Mouse (Mus musculus) CH12.LX (cell line): Measurements from ENCODE around the gene Nob1. TPM values are rescaled to one million over a fixed set of nuclear protein-coding genes. Genes with fewer than 3 reads are reported as not detected.

Experiments used
- DNase-seq: peaks from one replicate; pipeline ENCODE4 v3.0.0-alpha.2; 2013; ENCODE audit errors: extremely low read depth
- H3K27ac ChIP-seq: 2 replicates; pipeline ENCODE4 v1.5.1; 2012; ENCODE audit warnings: low read depth, mild to moderate bottlenecking, control low read depth, moderate library complexity; ENCODE audit not compliant: insufficient read depth
- H3K27me3 ChIP-seq: replicated peaks from 2 replicates; pipeline ENCODE3; 2012; ENCODE audit warnings: inconsistent platforms
- H3K36me3 ChIP-seq, 2 experiments: replicated peaks in 1 of 2; 2 replicates each; pipeline versions ENCODE3 to v1.6.1; 2012; ENCODE audit warnings: inconsistent platforms in 1 of 2, low read length in 1 of 2, mild to moderate bottlenecking in 1 of 2, mixed read lengths in 1 of 2, moderate library complexity in 1 of 2; ENCODE audit not compliant: control insufficient read depth in 1 of 2, insufficient read depth in 1 of 2
- H3K4me1 ChIP-seq, 2 experiments: 2 replicates each; pipeline ENCODE4 v1.6.1; 2012; ENCODE audit warnings: inconsistent platforms in 1 of 2, moderate library complexity in 1 of 2; ENCODE audit not compliant: insufficient read depth in 2 of 2, control insufficient read depth in 1 of 2
- H3K4me2 ChIP-seq: 2 replicates; pipeline ENCODE4 v1.6.1; 2012; ENCODE audit warnings: low read depth, mild to moderate bottlenecking, control low read depth; ENCODE audit not compliant: poor library complexity, insufficient read depth, severe bottlenecking
- H3K4me3 ChIP-seq, 3 experiments: fragments of 150-350 bp in 1 of 3; sonication (generic) in 1 of 3; replicated peaks in 1 of 3; 2 replicates each; pipeline versions ENCODE3 to v1.5.1; 2011 to 2012; ENCODE audit warnings: low read depth in 2 of 3, low read length in 2 of 3, mild to moderate bottlenecking in 2 of 3, moderate library complexity in 2 of 3, control low read depth in 1 of 3, improper control_type of control experiment in 1 of 3, inconsistent platforms in 1 of 3, mixed read lengths in 1 of 3; ENCODE audit not compliant: poor library complexity in 1 of 3
- H3K79me2 ChIP-seq: replicated peaks from 2 replicates; pipeline ENCODE4 v1.6.1; 2012; ENCODE audit warnings: mild to moderate bottlenecking, moderate library complexity; ENCODE audit not compliant: control insufficient read depth, poor library complexity, insufficient read depth, severe bottlenecking; ENCODE audit errors: extremely low read depth
- H3K9ac ChIP-seq: 2 replicates; pipeline ENCODE4 v1.6.1; 2012; ENCODE audit warnings: low read depth, mild to moderate bottlenecking, control low read depth, moderate library complexity; ENCODE audit not compliant: insufficient read depth
- H3K9me3 ChIP-seq: replicated peaks from 2 replicates; pipeline ENCODE3; 2012; ENCODE audit warnings: low read length, inconsistent platforms, mixed read lengths
- BHLHE40 ChIP-seq: IDR thresholded peaks from 2 replicates; pipeline ENCODE4 v1.6.1; 2011; ENCODE audit warnings: mild to moderate bottlenecking, low read depth, low read length, improper control_type of control experiment
- CHD1 ChIP-seq: IDR thresholded peaks from 2 replicates; pipeline ENCODE4 v1.6.1; 2012; ENCODE audit warnings: low read depth, low read length, improper control_type of control experiment, inconsistent platforms
- CHD2 ChIP-seq: IDR thresholded peaks from 2 replicates; pipeline ENCODE4 v1.6.1; 2011; ENCODE audit warnings: low read length, improper control_type of control experiment
- CTCF ChIP-seq, 2 experiments: IDR thresholded peaks in 1 of 2; conservative IDR thresholded peaks in 1 of 2; 2 replicates each; pipeline ENCODE4 v1.5.1; 2011 to 2012; ENCODE audit warnings: low read depth in 2 of 2, low read length in 2 of 2, improper control_type of control experiment in 1 of 2, inconsistent platforms in 1 of 2, mild to moderate bottlenecking in 1 of 2, moderate library complexity in 1 of 2
- E2F4 ChIP-seq: IDR thresholded peaks from 2 replicates; pipeline ENCODE4 v1.6.1; 2011; ENCODE audit warnings: low read depth, low read length, improper control_type of control experiment; ENCODE audit not compliant: insufficient replicate concordance
- ELF1 ChIP-seq: IDR thresholded peaks from 2 replicates; pipeline ENCODE4 v1.6.1; 2014; ENCODE audit warnings: low read depth, mild to moderate bottlenecking, inconsistent platforms, low read length, improper control_type of control experiment
- EP300 ChIP-seq: IDR thresholded peaks from 2 replicates; pipeline ENCODE4 v1.6.1; 2011; ENCODE audit warnings: low read length, improper control_type of control experiment
- ETS1 ChIP-seq: conservative IDR thresholded peaks from 2 replicates; pipeline ENCODE4 v1.6.1; 2012; ENCODE audit warnings: low read depth, mild to moderate bottlenecking, inconsistent platforms, low read length, improper control_type of control experiment, moderate library complexity
- GABPA ChIP-seq: IDR thresholded peaks from 2 replicates; pipeline ENCODE4 v1.6.1; 2012; ENCODE audit warnings: low read depth, low read length, improper control_type of control experiment, inconsistent platforms; ENCODE audit not compliant: insufficient replicate concordance
- HCFC1 ChIP-seq: IDR thresholded peaks from 2 replicates; pipeline ENCODE4 v1.6.1; 2012; ENCODE audit warnings: low read depth, mild to moderate bottlenecking, inconsistent platforms, low read length, improper control_type of control experiment
- IRF4 ChIP-seq: IDR thresholded peaks from 2 replicates; pipeline ENCODE4 v1.6.1; 2014; ENCODE audit warnings: low read depth, mild to moderate bottlenecking, inconsistent platforms, low read length, improper control_type of control experiment
- JUN ChIP-seq: IDR thresholded peaks from 2 replicates; pipeline ENCODE4 v1.6.1; 2011; ENCODE audit warnings: low read depth, mild to moderate bottlenecking, low read length, improper control_type of control experiment, moderate library complexity; ENCODE audit not compliant: insufficient read depth
- JUND ChIP-seq: conservative IDR thresholded peaks from 2 replicates; pipeline ENCODE4 v1.6.1; 2011; ENCODE audit warnings: low read depth, low read length, improper control_type of control experiment
- MAFK ChIP-seq: IDR thresholded peaks from 2 replicates; pipeline ENCODE4 v1.6.1; 2011; ENCODE audit warnings: low read length, improper control_type of control experiment; ENCODE audit not compliant: insufficient replicate concordance
- MAX ChIP-seq: IDR thresholded peaks from 2 replicates; pipeline ENCODE4 v1.6.1; 2011; ENCODE audit warnings: low read length, improper control_type of control experiment
- MAZ ChIP-seq: IDR thresholded peaks from 2 replicates; pipeline ENCODE4 v1.6.1; 2012; ENCODE audit warnings: low read depth, mild to moderate bottlenecking, inconsistent platforms, low read length, improper control_type of control experiment, moderate library complexity
- MEF2A ChIP-seq: IDR thresholded peaks from 2 replicates; pipeline ENCODE4 v1.6.1; 2014; ENCODE audit warnings: low read depth, mild to moderate bottlenecking, inconsistent platforms, low read length, improper control_type of control experiment, borderline replicate concordance
- MXI1 ChIP-seq: IDR thresholded peaks from 2 replicates; pipeline ENCODE4 v1.6.1; 2011; ENCODE audit warnings: mild to moderate bottlenecking, low read depth, low read length, improper control_type of control experiment
- MYC ChIP-seq: IDR thresholded peaks from 2 replicates; pipeline ENCODE4 v1.6.1; 2011; ENCODE audit warnings: low read depth, mild to moderate bottlenecking, improper control_type of control experiment, low read length
- NELFE ChIP-seq: IDR thresholded peaks from 2 replicates; pipeline ENCODE4 v1.6.1; 2011; ENCODE audit warnings: low read depth, low read length, improper control_type of control experiment
- NRF1 ChIP-seq: IDR thresholded peaks from 2 replicates; pipeline ENCODE4 v1.6.1; 2014; ENCODE audit warnings: low read depth, mild to moderate bottlenecking, inconsistent platforms, low read length, improper control_type of control experiment, moderate library complexity
- PAX5 ChIP-seq: IDR thresholded peaks from 2 replicates; pipeline ENCODE4 v1.6.1; 2012; ENCODE audit warnings: low read length, inconsistent platforms, mixed read lengths
- POLR2A ChIP-seq: IDR thresholded peaks from 2 replicates; pipeline ENCODE4 v1.6.1; 2011; ENCODE audit warnings: low read depth, mild to moderate bottlenecking, improper control_type of control experiment, low read length
- POLR2AphosphoS2 ChIP-seq: IDR thresholded peaks from 2 replicates; pipeline ENCODE4 v1.6.1; 2011; ENCODE audit warnings: low read depth, low read length, improper control_type of control experiment
- RAD21 ChIP-seq: IDR thresholded peaks from 2 replicates; pipeline ENCODE4 v1.6.1; 2011; ENCODE audit warnings: low read depth, mild to moderate bottlenecking, low read length, improper control_type of control experiment, moderate library complexity
- RCOR1 ChIP-seq: conservative IDR thresholded peaks from 2 replicates; pipeline ENCODE4 v1.6.1; 2012; ENCODE audit warnings: low read depth, mild to moderate bottlenecking, inconsistent platforms, low read length, improper control_type of control experiment
- SIN3A ChIP-seq: IDR thresholded peaks from 2 replicates; pipeline ENCODE4 v1.6.1; 2012; ENCODE audit warnings: low read length, improper control_type of control experiment, inconsistent platforms
- SMC3 ChIP-seq: IDR thresholded peaks from 2 replicates; pipeline ENCODE4 v1.6.1; 2011; ENCODE audit warnings: low read depth, low read length, improper control_type of control experiment
- TBP ChIP-seq: conservative IDR thresholded peaks from 2 replicates; pipeline ENCODE4 v1.6.1; 2011; ENCODE audit warnings: low read depth, low read length, improper control_type of control experiment
- TCF12 ChIP-seq: IDR thresholded peaks from 2 replicates; pipeline ENCODE4 v1.6.1; 2014; ENCODE audit warnings: low read depth, mild to moderate bottlenecking, inconsistent platforms, low read length, improper control_type of control experiment
- UBTF ChIP-seq: IDR thresholded peaks from 2 replicates; pipeline ENCODE4 v1.6.1; 2012; ENCODE audit warnings: low read depth, mild to moderate bottlenecking, inconsistent platforms, low read length, improper control_type of control experiment, moderate library complexity
- USF1 ChIP-seq: IDR thresholded peaks from 2 replicates; pipeline ENCODE4 v1.6.1; 2014; ENCODE audit warnings: low read depth, mild to moderate bottlenecking, inconsistent platforms, low read length, improper control_type of control experiment
- USF2 ChIP-seq: conservative IDR thresholded peaks from 2 replicates; pipeline ENCODE4 v1.6.1; 2011; ENCODE audit warnings: low read depth, low read length, improper control_type of control experiment
- ZC3H11A ChIP-seq: IDR thresholded peaks from 2 replicates; pipeline ENCODE4 v1.6.1; 2012; ENCODE audit warnings: low read depth, mild to moderate bottlenecking, inconsistent platforms, low read length, improper control_type of control experiment
- ZMIZ1 ChIP-seq: IDR thresholded peaks from 2 replicates; pipeline ENCODE4 v1.6.1; 2012; ENCODE audit warnings: low read depth, mild to moderate bottlenecking, inconsistent platforms, low read length, improper control_type of control experiment
- ZNF384 ChIP-seq: IDR thresholded peaks from 2 replicates; pipeline ENCODE4 v1.6.1; 2012; ENCODE audit warnings: low read depth, low read length, improper control_type of control experiment, inconsistent platforms
- dilution Hi-C: fragments of 300-500 bp; cut with MboI; formaldehyde crosslinking; loops from 2 replicates; pipeline ENCODE4 v1.14.3; 2020; ENCODE audit warnings: low sequenced_read_pairs; ENCODE audit not compliant: extremely low pct_unique_long_range_greater_than_20kb, extremely low pct_ligation_motif_present
- in situ Hi-C: fragments of 300-500 bp; cut with MboI; formaldehyde crosslinking; loops from 3 replicates; pipeline ENCODE4 v1.14.3; 2019; ENCODE audit warnings: low sequenced_read_pairs, low pct_ligation_motif_present, low pct_unique_long_range_greater_than_20kb, mixed read lengths
- polyA plus RNA-seq: library from polyadenylated mRNA; unstranded; fragments of >175 nt; gene quantifications from 2 replicates; pipeline ENCODE4 v1.2.1, GENCODE M21; 2012; ENCODE audit warnings: low read depth; ENCODE audit not compliant: insufficient read length
- total RNA-seq, 2 experiments: library from RNA; depleted of rRNA; stranded (reverse); fragments of 300-350 nt in 1 of 2; fragments of >200 nt in 1 of 2; gene quantifications; 2 replicates each; pipeline ENCODE4 v1.2.3; 2012 to 2014

Gene Nob1
- total RNA-seq (2012; rRNA removed) (73.0 and 73.1 TPM in 2 replicates), total RNA-seq (2014; rRNA removed) (17.2 and 21.4 TPM in 2 replicates), polyA plus RNA-seq (109 and 117 TPM in 2 replicates)

DNA sequence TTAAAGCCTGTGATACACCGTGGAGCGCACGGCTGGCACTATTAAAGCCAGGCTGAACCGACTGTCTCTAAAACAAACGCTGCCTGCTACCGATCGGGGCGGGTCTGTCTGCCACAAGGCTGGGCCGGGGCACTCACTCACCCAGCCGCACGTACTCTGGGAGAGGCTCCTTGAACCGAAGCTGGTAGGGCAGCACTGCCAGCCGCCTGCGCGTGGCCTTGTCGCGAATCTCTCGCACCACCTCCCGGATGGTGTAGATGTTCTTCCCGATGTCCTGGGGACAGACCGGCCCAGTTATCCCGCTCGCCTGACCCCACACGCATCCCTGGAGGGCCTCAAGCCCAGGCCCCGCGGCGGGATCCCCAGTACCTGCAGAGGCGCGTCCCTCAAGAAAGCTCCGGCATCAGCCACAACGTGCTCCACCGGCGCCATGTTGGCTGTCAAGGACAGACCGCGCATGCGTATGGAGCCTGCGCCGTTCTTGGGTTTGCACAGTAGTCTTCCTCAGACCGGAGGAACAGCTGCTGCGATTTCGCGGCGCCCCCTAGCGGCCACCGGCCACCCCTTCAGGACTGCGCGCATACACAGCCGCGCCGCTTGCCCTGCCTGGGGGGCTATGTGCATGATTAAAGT lies at the start of gene Nob1:
TSS of gene Nob1 (minus strand) at position 455 of the 633 bp plus-strand sequence.
- peak; percentile 97 for DNase-seq
- TF ChIP-seq EP300: no peak
- TF ChIP-seq HCFC1: peak; percentile 70
- TF ChIP-seq ZC3H11A: no peak
- no peak for TF ChIP-seq JUND
- no peak for TF ChIP-seq ZMIZ1
- peak; percentile 93 for TF ChIP-seq NELFE
- peak; percentile 68 for TF ChIP-seq RAD21
- 0 out of 2 replicates have a peak, but pooled peaks have one; percentile 34 for TF ChIP-seq MAZ
- peak; percentile 45 for TF ChIP-seq ELF1
- peak; percentile 92 for TF ChIP-seq MXI1
- peak; percentile 95 for TF ChIP-seq MAX
- no peak for TF ChIP-seq ZNF384
- no peak for TF ChIP-seq GABPA
- TF ChIP-seq ETS1: no peak
- TF ChIP-seq SMC3: peak; percentile 59
- TF ChIP-seq SIN3A: peak; percentile 41
- no peak for TF ChIP-seq E2F4
- TF ChIP-seq USF2: no peak
- TF ChIP-seq TBP: peak; percentile 71; the same call in 1 of the 2 replicates
- TF ChIP-seq POLR2AphosphoS2: 0 out of 2 replicates have a peak, but pooled peaks have one; percentile 58
- no peak for TF ChIP-seq RCOR1
- TF ChIP-seq NRF1: peak; percentile 94
- no peak for TF ChIP-seq MAFK
- peak; percentile 84 for TF ChIP-seq TCF12
- TF ChIP-seq JUN: no peak
- TF ChIP-seq PAX5: no peak
- TF ChIP-seq MYC: peak; percentile 94
- no peak for TF ChIP-seq UBTF
- no peak for TF ChIP-seq USF1
- TF ChIP-seq CTCF (conservative IDR thresholded peaks at IDR 0.05 in 1 of 2, IDR thresholded peaks at IDR 0.05 in 1 of 2; ENCODE audit: low read depth in 2 of 2, low read length in 2 of 2): peak; percentile 39 to 94; a peak in 3 of 4 replicates
- no peak for TF ChIP-seq MEF2A
- TF ChIP-seq BHLHE40: no peak
- TF ChIP-seq CHD1: no peak
- TF ChIP-seq POLR2A: peak; percentile 98
- TF ChIP-seq IRF4: no peak
- no peak for TF ChIP-seq CHD2
- TF ChIP-seq, all 38 proteins: peak for 16
- Histone ChIP-seq H3K9ac (peak within 1 kb of the TSS; percentile 85), H3K9me3 (no peaks in the 10 kb centered on the region), H3K27ac (no peak within 1 kb of the TSS), H3K36me3 (peaks cover 30 to 36% of the 10 kb centered on the region in 2 experiments), H3K27me3 (peaks cover 2% of the 10 kb centered on the region), H3K4me2 (peak within 1 kb of the TSS; percentile 95), H3K79me2 (peaks cover 42% of the 10 kb centered on the region), H3K4me3 (peak within 1 kb of the TSS; percentile 86 to 97 (median 86)), H3K4me1 (peaks cover 8 to 37% of the 10 kb centered on the region in 2 experiments)
- dilution Hi-C loops: no loop called here
- in situ Hi-C loops: no loop called here
